Mouse (Mus musculus): ENCODE results near the gene Lce1h. TPM values are rescaled to one million over a fixed set of nuclear protein-coding genes. Genes with fewer than 3 reads are reported as not detected.

The Lce1h gene
- polyA plus RNA-seq (2015; fragmentation: Illumina TruSeq; extraction: RNeasy Lipid Tissue Mini Kit (QIAGEN cat#74804); ENCODE audit: insufficient read depth, low replicate concordance), result not detected

GRCm38 (mm10) chr3:92764965-92765364 is at the start of gene Lce1h:
Lce1h (minus strand) TSS chr3:92765065.

DNA sequence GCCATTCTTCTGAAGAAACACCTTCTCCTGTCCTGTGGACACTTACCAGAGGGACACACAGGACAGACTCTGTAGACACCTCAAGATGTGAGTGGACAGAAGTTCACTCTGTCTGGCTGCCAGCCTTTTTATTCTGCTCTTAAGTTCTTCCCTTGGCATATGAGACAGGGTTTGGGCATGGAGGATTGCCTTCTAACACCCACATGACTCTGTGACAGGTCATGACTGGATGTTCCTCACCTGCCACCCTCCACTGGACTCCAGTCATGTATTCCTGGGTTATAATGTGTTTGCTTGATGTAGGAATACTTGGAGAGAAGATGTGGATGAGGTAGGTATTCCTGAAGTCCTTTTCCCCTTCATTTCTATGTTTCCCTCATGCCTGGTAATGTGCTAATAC is 42.9 kb upstream of the Lce1h start, which contains the start of gene Lce1k:
Gene Lce1k, minus strand, starts transcription at position 101 of the 400 bp plus-strand sequence.

GRCm38 (mm10) chr3:92790414-92790813 is 25.5 kb upstream of the Lce1h start, which contains the start of gene Lce1j:
Lce1j (minus strand) TSS chr3:92790514.

DNA sequence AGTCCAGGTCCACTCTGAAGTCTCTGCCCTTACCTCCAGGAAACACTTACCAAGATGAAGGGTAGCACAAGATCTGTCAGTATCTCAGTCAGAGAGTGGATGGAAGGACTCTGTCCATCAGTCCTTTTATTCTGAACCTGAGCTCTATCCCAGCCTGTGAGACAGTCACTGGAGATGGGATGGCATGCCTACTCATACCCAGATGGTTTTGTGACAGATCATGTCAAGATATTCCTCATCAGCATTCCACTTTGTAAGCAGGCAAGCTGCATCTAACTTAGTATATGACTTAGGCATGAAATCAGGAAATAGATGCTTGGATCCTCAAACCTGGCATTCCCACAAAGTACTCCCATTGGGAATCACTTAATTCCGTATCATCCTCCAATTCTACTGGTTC is 13.9 kb upstream of the Lce1h start, which contains the start of gene Lce1i:
Gene Lce1i, minus strand, starts transcription at position 101 of the 400 bp plus-strand sequence.

DNA sequence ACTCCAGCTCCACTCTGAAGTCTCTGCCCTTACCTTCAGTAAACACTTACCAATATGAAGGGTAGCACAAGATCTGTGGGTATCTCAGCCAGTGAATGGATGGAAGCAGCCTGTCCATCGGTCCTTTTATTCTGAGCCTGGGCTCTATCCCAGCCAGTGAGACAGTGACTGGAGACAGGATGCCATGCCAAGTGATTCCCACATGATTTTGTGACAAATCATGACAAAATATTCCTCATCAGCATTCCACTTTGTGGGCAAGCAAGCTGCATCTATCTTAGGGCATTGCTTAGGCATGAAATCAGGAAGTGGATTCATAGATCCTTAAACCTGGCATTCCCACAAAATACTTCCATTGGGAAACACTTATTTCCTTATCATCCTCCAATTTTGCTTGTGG is 12.6 kb downstream of the Lce1h start, which contains the start of gene Lce1g:
Gene Lce1g, minus strand, starts transcription at position 101 of the 400 bp plus-strand sequence.

DNA sequence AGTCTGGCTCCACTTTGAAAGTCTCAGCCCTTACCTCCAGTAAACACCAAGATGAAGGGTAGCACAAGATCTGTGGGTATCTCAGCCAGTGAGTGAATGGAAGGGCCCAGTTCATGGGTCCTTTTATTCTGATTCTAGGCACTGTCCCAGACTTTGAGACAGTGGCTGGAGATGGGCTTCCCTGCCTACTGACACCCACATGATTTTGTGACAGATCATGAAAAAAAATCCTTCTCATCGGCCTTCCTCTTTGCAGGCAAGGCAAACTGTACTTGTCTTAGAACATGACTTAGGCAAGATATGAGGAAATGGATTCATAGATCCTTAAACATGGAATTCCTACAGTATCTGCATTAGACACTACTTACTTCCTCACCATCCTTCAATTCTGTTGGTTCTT is 25.9 kb downstream of the Lce1h start, which contains the start of gene Gm38119:
Gene Gm38119, minus strand, starts transcription at position 101 of the 400 bp plus-strand sequence.

DNA sequence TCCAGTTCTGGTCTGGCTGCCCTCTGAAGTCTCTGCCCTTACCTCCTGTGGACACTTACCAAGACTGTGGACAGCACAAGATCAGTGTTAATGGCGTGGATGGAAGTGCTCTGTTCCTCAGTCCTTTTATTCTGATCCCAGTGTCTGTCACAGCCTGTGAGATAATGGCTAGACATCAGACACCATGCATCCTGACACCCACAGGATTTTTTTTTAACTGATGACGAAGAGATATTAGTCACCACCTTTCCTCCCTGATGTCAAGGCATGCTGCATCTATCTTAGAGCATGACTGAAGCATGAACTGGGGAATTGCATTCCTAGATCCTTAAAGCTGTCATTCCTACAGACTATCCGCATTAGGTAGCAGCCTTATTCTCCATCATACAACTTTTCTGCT is 44.6 kb downstream of the Lce1h start, which contains the start of gene Lce1f:
Gene Lce1f, minus strand, starts transcription at position 101 of the 400 bp plus-strand sequence.

Other genes with a start within 250 kb of the Lce1h start
- gene 2310046K23Rik, start 230.6 kb downstream of the Lce1h start, polyA plus RNA-seq (2015; fragmentation: Illumina TruSeq; extraction: RNeasy Lipid Tissue Mini Kit (QIAGEN cat#74804); ENCODE audit: insufficient read depth, low replicate concordance), result not detected
- gene Ivl, start 191.3 kb downstream of the Lce1h start, polyA plus RNA-seq (2015; fragmentation: Illumina TruSeq; extraction: RNeasy Lipid Tissue Mini Kit (QIAGEN cat#74804); ENCODE audit: insufficient read depth, low replicate concordance), result not detected
- gene Smcp, start 176.1 kb downstream of the Lce1h start, polyA plus RNA-seq (2015; fragmentation: Illumina TruSeq; extraction: RNeasy Lipid Tissue Mini Kit (QIAGEN cat#74804); ENCODE audit: insufficient read depth, low replicate concordance), result not detected
- gene 2210017I01Rik, start 157.6 kb downstream of the Lce1h start, polyA plus RNA-seq (2015; fragmentation: Illumina TruSeq; extraction: RNeasy Lipid Tissue Mini Kit (QIAGEN cat#74804); ENCODE audit: insufficient read depth, low replicate concordance), result not detected
- gene Lce6a, start 143.4 kb downstream of the Lce1h start, polyA plus RNA-seq (2015; fragmentation: Illumina TruSeq; extraction: RNeasy Lipid Tissue Mini Kit (QIAGEN cat#74804); ENCODE audit: insufficient read depth, low replicate concordance), result not detected
- gene Lce1a1, start 116.8 kb downstream of the Lce1h start, polyA plus RNA-seq (2015; fragmentation: Illumina TruSeq; extraction: RNeasy Lipid Tissue Mini Kit (QIAGEN cat#74804); ENCODE audit: insufficient read depth, low replicate concordance), result not detected
- gene Lce1b, start 108.1 kb downstream of the Lce1h start, polyA plus RNA-seq (2015; fragmentation: Illumina TruSeq; extraction: RNeasy Lipid Tissue Mini Kit (QIAGEN cat#74804); ENCODE audit: insufficient read depth, low replicate concordance), result not detected
- not detected for gene Lce1a2, start 94.8 kb downstream of the Lce1h start, polyA plus RNA-seq (2015; fragmentation: Illumina TruSeq; extraction: RNeasy Lipid Tissue Mini Kit (QIAGEN cat#74804); ENCODE audit: insufficient read depth, low replicate concordance)
- gene Lce1c, start 85.8 kb downstream of the Lce1h start, polyA plus RNA-seq (2015; fragmentation: Illumina TruSeq; extraction: RNeasy Lipid Tissue Mini Kit (QIAGEN cat#74804); ENCODE audit: insufficient read depth, low replicate concordance), result not detected
- gene Lce1d, start 77.9 kb downstream of the Lce1h start, polyA plus RNA-seq (2015; fragmentation: Illumina TruSeq; extraction: RNeasy Lipid Tissue Mini Kit (QIAGEN cat#74804); ENCODE audit: insufficient read depth, low replicate concordance), result not detected
- not detected for gene Lce1e, start 56.0 kb downstream of the Lce1h start, polyA plus RNA-seq (2015; fragmentation: Illumina TruSeq; extraction: RNeasy Lipid Tissue Mini Kit (QIAGEN cat#74804); ENCODE audit: insufficient read depth, low replicate concordance)
- gene Lce1f, start 44.7 kb downstream of the Lce1h start, polyA plus RNA-seq (2015; fragmentation: Illumina TruSeq; extraction: RNeasy Lipid Tissue Mini Kit (QIAGEN cat#74804); ENCODE audit: insufficient read depth, low replicate concordance), result not detected
- not detected for gene Gm38119, start 26.0 kb downstream of the Lce1h start, polyA plus RNA-seq (2015; fragmentation: Illumina TruSeq; extraction: RNeasy Lipid Tissue Mini Kit (QIAGEN cat#74804); ENCODE audit: insufficient read depth, low replicate concordance)
- not detected for gene Lce1g, start 12.7 kb downstream of the Lce1h start, polyA plus RNA-seq (2015; fragmentation: Illumina TruSeq; extraction: RNeasy Lipid Tissue Mini Kit (QIAGEN cat#74804); ENCODE audit: insufficient read depth, low replicate concordance)
- not detected for gene Lce1i, start 13.8 kb upstream of the Lce1h start, polyA plus RNA-seq (2015; fragmentation: Illumina TruSeq; extraction: RNeasy Lipid Tissue Mini Kit (QIAGEN cat#74804); ENCODE audit: insufficient read depth, low replicate concordance)
- not detected for gene Lce1j, start 25.4 kb upstream of the Lce1h start, polyA plus RNA-seq (2015; fragmentation: Illumina TruSeq; extraction: RNeasy Lipid Tissue Mini Kit (QIAGEN cat#74804); ENCODE audit: insufficient read depth, low replicate concordance)
- not detected for gene Lce1k, start 42.8 kb upstream of the Lce1h start, polyA plus RNA-seq (2015; fragmentation: Illumina TruSeq; extraction: RNeasy Lipid Tissue Mini Kit (QIAGEN cat#74804); ENCODE audit: insufficient read depth, low replicate concordance)
- not detected for gene Kprp, start 62.2 kb upstream of the Lce1h start, polyA plus RNA-seq (2015; fragmentation: Illumina TruSeq; extraction: RNeasy Lipid Tissue Mini Kit (QIAGEN cat#74804); ENCODE audit: insufficient read depth, low replicate concordance)
- gene Lce1l, start 86.2 kb upstream of the Lce1h start, polyA plus RNA-seq (2015; fragmentation: Illumina TruSeq; extraction: RNeasy Lipid Tissue Mini Kit (QIAGEN cat#74804); ENCODE audit: insufficient read depth, low replicate concordance), result not detected
- not detected for gene 2310050C09Rik, start 105.2 kb upstream of the Lce1h start, polyA plus RNA-seq (2015; fragmentation: Illumina TruSeq; extraction: RNeasy Lipid Tissue Mini Kit (QIAGEN cat#74804); ENCODE audit: insufficient read depth, low replicate concordance)
- gene Lce3a, start 161.2 kb upstream of the Lce1h start, polyA plus RNA-seq (2015; fragmentation: Illumina TruSeq; extraction: RNeasy Lipid Tissue Mini Kit (QIAGEN cat#74804); ENCODE audit: insufficient read depth, low replicate concordance), result not detected
- not detected for gene Lce3b, start 167.9 kb upstream of the Lce1h start, polyA plus RNA-seq (2015; fragmentation: Illumina TruSeq; extraction: RNeasy Lipid Tissue Mini Kit (QIAGEN cat#74804); ENCODE audit: insufficient read depth, low replicate concordance)
- gene Lce3c, start 179.4 kb upstream of the Lce1h start, polyA plus RNA-seq (2015; fragmentation: Illumina TruSeq; extraction: RNeasy Lipid Tissue Mini Kit (QIAGEN cat#74804); ENCODE audit: insufficient read depth, low replicate concordance), result not detected
- not detected for gene Lce3d, start 192.3 kb upstream of the Lce1h start, polyA plus RNA-seq (2015; fragmentation: Illumina TruSeq; extraction: RNeasy Lipid Tissue Mini Kit (QIAGEN cat#74804); ENCODE audit: insufficient read depth, low replicate concordance)
- not detected for gene Lce3e, start 202.0 kb upstream of the Lce1h start, polyA plus RNA-seq (2015; fragmentation: Illumina TruSeq; extraction: RNeasy Lipid Tissue Mini Kit (QIAGEN cat#74804); ENCODE audit: insufficient read depth, low replicate concordance)
- gene Lce3f, start 227.2 kb upstream of the Lce1h start, polyA plus RNA-seq (2015; fragmentation: Illumina TruSeq; extraction: RNeasy Lipid Tissue Mini Kit (QIAGEN cat#74804); ENCODE audit: insufficient read depth, low replicate concordance), result not detected

Data from spleen, adult 10 weeks (tissue).